Mouse (Mus musculus): ENCODE data around the gene Grhl1.

DNA sequence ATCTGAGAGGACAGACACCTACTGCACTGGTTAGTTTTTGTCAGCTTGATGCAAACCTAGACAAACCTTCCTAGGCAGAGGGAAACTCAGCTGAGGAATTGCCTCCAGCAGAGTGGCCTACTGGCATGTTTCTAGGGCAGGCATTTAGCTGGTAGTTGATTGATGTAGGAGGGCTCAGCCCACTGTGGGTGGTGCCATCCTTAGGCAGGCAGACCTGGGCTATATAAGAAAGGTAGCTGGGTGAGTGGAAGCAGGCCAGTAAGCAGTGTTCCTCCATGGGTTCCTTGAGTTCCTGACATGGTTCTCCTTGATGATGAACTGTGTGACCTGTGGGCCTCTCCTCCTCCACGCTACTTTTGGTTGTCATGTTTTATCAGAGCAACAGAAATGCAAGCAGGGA is 8.4 kb downstream of the Grhl1 start:
- TF ChIP-seq CTCF (IDR thresholded peaks at IDR 0.05; ENCODE audit: low read depth) (no peak), EP300 (IDR thresholded peaks at IDR 0.05; ENCODE audit: low read depth) (no peak)
